Mouse (Mus musculus) embryonic facial prominence, embryonic 10.5 days (tissue): ENCODE measurements at regions not wholly inside any gene's neighbourhood (a gene's known extent, or its start where the extent isn't known, plus 50 kb on each side); places are given as distances from the start of the nearest gene placed in this dataset.

ENCODE experiments used
- DNase-seq: peaks from one replicate; pipeline ENCODE4 v3.0.0-alpha.2; 2017; ENCODE audit warnings: low spot score
- H3K27ac ChIP-seq: fragments of 300-500 bp; sonication (generic); replicated peaks from 2 replicates; pipeline ENCODE4 v1.5.1; 2016; ENCODE audit warnings: mild to moderate bottlenecking
- H3K27me3 ChIP-seq: fragments of 300-500 bp; sonication (generic); replicated peaks from 2 replicates; pipeline ENCODE4 v1.6.1; 2016; ENCODE audit warnings: low read depth, mild to moderate bottlenecking; ENCODE audit not compliant: poor library complexity, severe bottlenecking
- H3K36me3 ChIP-seq: fragments of 300-500 bp; sonication (generic); replicated peaks from 2 replicates; pipeline ENCODE4 v1.6.1; 2016; ENCODE audit warnings: mild to moderate bottlenecking, moderate library complexity
- H3K4me1 ChIP-seq: fragments of 300-500 bp; sonication (generic); 2 replicates; pipeline ENCODE4 v1.6.1; 2016
- H3K4me3 ChIP-seq: fragments of 300-500 bp; sonication (generic); 2 replicates; pipeline ENCODE4 v1.5.1; 2016; ENCODE audit warnings: mild to moderate bottlenecking, moderate library complexity
- H3K9me3 ChIP-seq: fragments of 300-500 bp; sonication (generic); 2 replicates; pipeline ENCODE4 v1.6.1; 2016; ENCODE audit warnings: mild to moderate bottlenecking
- WGBS: fragments of 180-500 bp; shearing (Covaris S2); methylation state at CpG from one replicate; pipeline ENCODE4 v1.1.7; 2016; 5-methylcytosine and 5-hydroxymethylcytosine counted together

DNA sequence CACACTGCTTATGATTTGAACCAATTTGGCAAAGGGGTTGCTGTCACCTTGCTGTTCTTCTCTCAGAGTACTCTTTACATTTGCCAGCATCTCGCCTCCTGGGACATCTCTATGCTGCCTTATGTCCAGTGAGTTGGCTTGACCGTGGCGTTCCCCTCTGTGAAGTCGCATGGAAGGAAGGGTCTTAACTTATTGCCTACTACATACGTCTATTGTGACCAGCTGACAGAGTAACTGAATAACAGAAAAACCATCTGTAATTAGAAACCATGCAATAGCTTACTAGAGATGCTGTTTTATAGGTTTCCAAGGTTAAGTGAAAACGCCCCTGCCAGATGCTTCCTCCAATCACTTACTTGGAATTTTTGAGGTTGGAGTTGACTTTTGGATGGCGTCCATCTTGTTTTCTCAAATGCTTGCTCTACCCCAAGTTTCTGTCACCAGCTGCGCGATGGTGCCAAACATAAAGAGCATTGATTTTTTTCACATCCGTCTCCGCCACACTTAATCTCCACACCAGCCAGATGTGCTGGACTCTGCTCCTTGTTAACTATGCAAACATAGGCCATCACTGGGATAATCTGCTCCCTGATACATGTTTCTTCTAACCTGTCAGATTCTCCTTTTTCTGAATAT, 241.7 kb upstream of the Nt5e start:
- no peaks in the 10 kb centered on the region for H3K36me3 ChIP-seq
- H3K27ac ChIP-seq, result no peak overlapping the region
- H3K4me3 ChIP-seq, result no peak overlapping the region
- H3K27me3 ChIP-seq, result no peaks in the 10 kb centered on the region
- no peaks in the 10 kb centered on the region for H3K9me3 ChIP-seq
- WGBS, result 90% methylated on average over 11 of the region's 11 CpGs
- no peaks in the 10 kb centered on the region for H3K4me1 ChIP-seq
- DNase-seq, result no peak

DNA sequence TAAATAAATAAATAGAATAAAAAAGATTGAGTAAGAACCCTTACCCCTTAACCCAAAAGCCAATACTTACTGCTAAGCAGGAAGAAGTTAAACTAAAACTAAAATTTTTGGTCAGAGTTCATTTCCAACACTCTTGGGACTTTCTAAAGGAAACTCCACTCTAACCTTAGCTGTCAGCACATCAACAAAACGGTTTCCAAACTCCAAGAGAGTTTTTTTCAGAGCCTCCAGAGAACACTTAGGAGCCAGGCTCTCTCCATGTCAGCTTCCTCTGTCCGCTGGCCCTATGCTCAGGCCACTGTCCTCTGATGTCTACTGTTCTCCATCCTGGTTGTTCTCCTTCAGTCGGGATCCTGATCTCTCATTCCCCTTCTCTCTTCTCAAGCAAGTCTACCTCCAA, 241.1 kb upstream of the Nt5e start:
- Histone ChIP-seq H3K27ac (no peak overlapping the region), H3K9me3 (no peaks in the 10 kb centered on the region), H3K4me3 (no peak overlapping the region), H3K36me3 (no peaks in the 10 kb centered on the region), H3K27me3 (no peaks in the 10 kb centered on the region), H3K4me1 (no peaks in the 10 kb centered on the region)
- DNase-seq, result no peak
- 69% methylated on average over 3 of the region's 3 CpGs for WGBS

DNA sequence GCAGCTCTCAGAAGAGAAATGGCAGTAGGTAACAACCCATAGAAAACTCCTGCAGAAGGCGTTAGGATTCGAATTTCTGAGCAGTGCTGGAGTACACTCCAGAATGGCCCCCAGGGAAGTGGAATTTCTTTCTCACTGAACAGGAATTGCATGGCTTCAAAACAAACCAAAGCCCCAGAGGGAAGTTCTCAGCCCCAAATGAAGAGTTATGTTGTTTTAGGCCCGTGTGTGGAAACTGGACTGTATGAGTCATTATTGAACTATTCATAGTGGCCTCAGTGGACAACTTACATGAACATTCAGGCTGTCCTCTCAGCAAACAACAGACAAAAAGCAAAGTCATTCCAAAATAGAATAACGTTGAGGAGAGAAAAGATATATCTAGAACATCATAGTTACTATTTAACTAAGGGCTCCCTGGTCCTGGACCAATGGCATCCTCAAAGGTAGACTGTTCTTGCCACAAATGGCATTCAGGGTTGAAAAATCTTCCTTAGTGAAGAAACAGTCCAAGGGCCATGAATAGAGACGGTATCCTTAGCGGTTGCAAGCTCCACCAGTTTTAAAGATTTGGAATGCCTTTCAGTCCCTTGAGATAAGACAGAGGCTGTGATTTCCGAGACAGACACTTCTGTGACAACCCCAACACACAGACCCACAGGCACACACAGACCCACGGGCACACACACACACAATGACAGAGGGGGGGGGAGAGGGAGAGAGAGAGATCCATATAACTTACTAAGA, 235.0 kb upstream of the Nt5e start:
- no peak overlapping the region for H3K27ac ChIP-seq
- H3K27me3 ChIP-seq, result no peaks in the 10 kb centered on the region
- no peak for DNase-seq
- no peaks in the 10 kb centered on the region; the same call in 1 of the 2 replicates for H3K4me1 ChIP-seq
- H3K36me3 ChIP-seq, result no peaks in the 10 kb centered on the region
- 70% methylated on average over 8 of the region's 8 CpGs for WGBS
- no peak overlapping the region for H3K4me3 ChIP-seq
- H3K9me3 ChIP-seq, result no peaks in the 10 kb centered on the region

DNA sequence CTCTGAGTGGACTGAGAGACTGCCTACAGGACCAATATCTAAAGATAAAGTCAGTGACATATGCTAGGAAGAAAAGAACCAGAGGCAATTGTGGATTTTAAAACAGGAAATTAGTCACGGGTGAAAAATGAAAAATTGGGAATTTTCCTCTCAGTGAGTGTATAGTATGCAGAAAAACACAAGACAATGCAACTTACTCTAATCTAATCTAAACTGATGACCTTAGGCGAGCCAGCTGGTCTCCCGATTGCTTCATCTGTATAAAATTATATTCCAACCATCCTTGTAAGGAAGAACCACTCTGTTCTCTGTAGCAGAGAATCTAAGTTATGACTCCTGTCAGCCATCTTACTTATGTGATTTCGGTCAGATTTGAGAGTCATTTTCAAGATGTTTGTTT, 234.4 kb upstream of the Nt5e start:
- no peaks in the 10 kb centered on the region for H3K27me3 ChIP-seq
- no peaks in the 10 kb centered on the region; the same call in 1 of the 2 replicates for H3K4me1 ChIP-seq
- DNase-seq, result no peak
- H3K36me3 ChIP-seq, result no peaks in the 10 kb centered on the region
- no peaks in the 10 kb centered on the region for H3K9me3 ChIP-seq
- WGBS, result 84% methylated on average over 4 of the region's 4 CpGs
- no peak overlapping the region for H3K4me3 ChIP-seq
- no peak overlapping the region for H3K27ac ChIP-seq

DNA sequence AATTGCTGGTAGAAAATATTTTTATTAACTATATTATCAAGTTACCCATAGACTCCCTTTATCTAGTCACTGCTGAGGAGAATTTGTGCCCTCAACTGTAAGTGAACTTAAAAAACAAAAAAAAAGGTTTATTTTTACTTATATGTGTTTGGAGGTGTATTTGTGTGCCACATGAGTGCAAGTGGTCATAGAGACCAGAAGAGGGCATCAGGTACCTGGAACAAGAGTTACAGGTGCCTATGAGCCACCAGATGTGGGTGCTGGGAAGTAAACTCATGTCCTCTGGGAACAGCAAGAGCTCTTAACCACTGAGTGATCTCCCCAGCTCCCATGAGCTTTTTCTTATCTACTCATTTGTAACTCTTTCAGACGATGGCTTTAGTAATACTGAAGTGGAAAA, 213.9 kb upstream of the Nt5e start:
- Histone ChIP-seq H3K4me1 (0 out of 2 replicates have a peak, but pooled peaks cover 2% of the 10 kb centered on the region), H3K36me3 (no peaks in the 10 kb centered on the region), H3K27me3 (no peaks in the 10 kb centered on the region), H3K9me3 (no peaks in the 10 kb centered on the region), H3K27ac (no peak overlapping the region), H3K4me3 (no peak overlapping the region)
- no peak for DNase-seq
- 66% methylated on average over 1 of the region's 1 CpGs for WGBS

DNA sequence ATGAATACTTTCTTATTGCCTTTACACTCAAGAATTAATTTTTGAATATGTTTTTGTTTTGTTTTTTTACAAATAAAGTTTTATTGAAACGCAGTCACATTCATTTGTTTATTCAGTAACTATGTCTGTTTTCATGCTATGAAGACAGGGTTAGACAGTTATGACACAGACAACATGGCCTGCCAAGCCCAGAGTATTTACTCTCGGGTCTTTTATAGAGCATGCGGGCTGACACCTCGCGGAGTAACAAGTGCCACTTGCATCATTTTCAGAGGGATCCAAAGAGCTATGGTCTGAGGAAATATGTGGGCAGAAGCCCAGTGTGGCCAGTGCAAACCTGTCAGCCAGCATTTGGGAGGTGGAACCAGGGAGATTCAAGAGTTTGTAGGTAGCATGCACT, 206.5 kb upstream of the Nt5e start:
- no peak for DNase-seq
- WGBS, result 92% methylated on average over 5 of the region's 5 CpGs
- H3K9me3 ChIP-seq, result no peaks in the 10 kb centered on the region
- H3K4me3 ChIP-seq, result no peak overlapping the region
- H3K27me3 ChIP-seq, result no peaks in the 10 kb centered on the region
- no peak overlapping the region for H3K27ac ChIP-seq
- 0 out of 2 replicates have a peak, but pooled peaks cover 2% of the 10 kb centered on the region for H3K4me1 ChIP-seq
- H3K36me3 ChIP-seq, result no peaks in the 10 kb centered on the region

DNA sequence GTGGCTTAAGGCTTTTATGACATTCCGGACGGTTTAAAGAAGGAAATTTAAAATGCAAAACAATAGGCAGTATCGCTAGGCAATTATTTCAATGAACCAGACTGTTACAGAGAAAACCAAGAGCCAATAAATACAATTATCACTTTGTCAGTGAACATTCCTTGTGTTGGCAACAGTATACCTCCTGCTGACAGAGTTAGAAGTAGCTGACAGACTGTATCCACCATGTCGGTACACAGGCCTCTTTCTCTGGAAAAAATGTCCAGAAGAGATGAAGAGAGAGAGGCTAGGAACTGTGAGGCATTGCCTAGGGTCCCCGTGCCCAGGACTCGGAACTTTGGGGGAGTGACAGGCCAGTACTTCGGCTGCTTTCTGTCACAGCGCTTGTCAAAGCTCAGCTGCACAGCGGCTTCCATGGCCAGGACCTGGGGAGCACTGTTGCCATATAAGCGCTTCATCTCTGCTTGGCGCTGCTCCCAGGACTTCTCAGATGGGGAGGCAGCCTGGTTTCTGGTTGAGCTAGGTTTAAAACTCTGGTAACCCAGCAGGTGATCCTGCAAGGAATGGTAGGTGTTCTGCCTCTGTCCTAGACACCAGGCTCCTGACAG, 205.9 kb upstream of the Nt5e start:
- WGBS, result 88% methylated on average over 11 of the region's 11 CpGs
- H3K27me3 ChIP-seq, result no peaks in the 10 kb centered on the region
- no peak overlapping the region for H3K4me3 ChIP-seq
- no peaks in the 10 kb centered on the region for H3K36me3 ChIP-seq
- DNase-seq, result no peak
- no peak overlapping the region for H3K27ac ChIP-seq
- H3K9me3 ChIP-seq, result no peaks in the 10 kb centered on the region
- H3K4me1 ChIP-seq, result 0 out of 2 replicates have a peak, but pooled peaks cover 2% of the 10 kb centered on the region

DNA sequence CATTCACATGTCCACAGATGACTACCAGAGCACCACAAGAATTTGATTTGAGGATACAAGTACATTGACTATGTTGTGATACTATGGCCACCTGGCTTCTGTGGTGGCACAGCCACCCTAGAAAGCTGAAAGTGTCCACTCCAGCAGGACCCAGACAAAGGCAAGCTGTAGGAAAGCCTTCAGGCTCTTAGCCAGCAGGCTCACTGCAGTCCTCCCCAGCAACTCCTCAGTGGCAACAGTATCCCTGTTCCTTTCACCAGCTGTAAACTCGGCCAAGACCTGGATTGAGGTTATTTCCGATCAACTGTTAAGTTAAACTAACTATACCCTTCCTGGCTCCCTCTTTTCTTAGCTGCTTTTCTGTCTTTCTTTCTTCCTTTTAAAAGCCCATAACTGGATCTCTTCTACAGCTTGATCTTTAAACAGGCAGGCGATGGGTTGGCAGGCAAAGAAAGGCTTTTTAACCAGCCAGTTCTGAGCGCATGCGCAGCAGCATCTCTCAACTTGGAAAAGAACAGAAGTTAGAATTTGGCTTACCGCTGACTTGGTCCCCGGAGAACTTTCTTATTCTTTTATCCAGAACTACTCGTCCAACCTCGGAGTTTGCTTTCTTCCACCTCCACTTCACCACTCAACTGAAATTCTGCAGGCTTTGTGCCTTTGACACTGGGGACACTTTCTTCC, 202.5 kb upstream of the Nt5e start:
- Histone ChIP-seq H3K27ac (no peak overlapping the region), H3K9me3 (no peaks in the 10 kb centered on the region), H3K36me3 (no peaks in the 10 kb centered on the region), H3K4me1 (no peaks in the 10 kb centered on the region), H3K27me3 (no peaks in the 10 kb centered on the region), H3K4me3 (no peak overlapping the region)
- 87% methylated on average over 9 of the region's 9 CpGs for WGBS
- no peak for DNase-seq

DNA sequence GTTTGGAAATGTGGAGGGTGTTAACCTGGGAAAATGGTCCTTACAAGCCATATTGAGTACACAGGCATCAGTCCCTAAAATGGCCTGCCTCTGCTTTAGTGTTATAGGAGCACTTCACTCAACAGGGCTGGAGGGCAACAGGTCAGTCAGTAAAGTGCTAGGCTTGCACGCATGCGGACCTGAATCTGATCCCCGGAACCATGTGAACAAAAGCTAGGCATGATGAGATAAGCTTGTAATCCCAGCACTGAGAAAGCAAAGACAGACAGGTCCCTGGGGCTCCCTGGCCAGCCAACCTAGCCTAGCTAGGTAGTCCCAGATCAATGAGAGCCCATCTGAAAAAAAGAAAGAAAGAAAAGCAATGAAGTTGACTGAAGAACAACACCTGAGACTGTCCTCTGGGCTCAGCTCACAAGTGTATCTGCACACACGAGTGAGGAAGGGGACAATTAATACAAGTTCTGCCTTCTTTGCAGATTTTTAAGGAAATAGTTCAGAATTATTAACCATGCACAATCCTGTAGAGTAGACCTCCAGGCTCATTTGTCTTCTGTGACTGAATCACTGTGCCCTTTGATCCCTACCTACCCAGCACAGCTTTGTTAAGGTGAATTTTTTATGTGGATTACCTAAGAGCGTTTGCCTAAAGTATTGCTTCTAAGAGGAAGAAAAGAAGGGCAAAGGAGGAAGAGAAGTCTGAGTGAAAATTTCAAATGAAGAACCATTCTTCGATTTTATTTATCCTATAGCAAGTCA, 163.8 kb upstream of the Nt5e start:
- Histone ChIP-seq H3K27ac (no peak overlapping the region), H3K9me3 (no peaks in the 10 kb centered on the region), H3K4me3 (no peak overlapping the region), H3K36me3 (no peaks in the 10 kb centered on the region), H3K27me3 (no peaks in the 10 kb centered on the region), H3K4me1 (no peaks in the 10 kb centered on the region)
- no peak for DNase-seq
- WGBS, result 70% methylated on average over 6 of the region's 6 CpGs

DNA sequence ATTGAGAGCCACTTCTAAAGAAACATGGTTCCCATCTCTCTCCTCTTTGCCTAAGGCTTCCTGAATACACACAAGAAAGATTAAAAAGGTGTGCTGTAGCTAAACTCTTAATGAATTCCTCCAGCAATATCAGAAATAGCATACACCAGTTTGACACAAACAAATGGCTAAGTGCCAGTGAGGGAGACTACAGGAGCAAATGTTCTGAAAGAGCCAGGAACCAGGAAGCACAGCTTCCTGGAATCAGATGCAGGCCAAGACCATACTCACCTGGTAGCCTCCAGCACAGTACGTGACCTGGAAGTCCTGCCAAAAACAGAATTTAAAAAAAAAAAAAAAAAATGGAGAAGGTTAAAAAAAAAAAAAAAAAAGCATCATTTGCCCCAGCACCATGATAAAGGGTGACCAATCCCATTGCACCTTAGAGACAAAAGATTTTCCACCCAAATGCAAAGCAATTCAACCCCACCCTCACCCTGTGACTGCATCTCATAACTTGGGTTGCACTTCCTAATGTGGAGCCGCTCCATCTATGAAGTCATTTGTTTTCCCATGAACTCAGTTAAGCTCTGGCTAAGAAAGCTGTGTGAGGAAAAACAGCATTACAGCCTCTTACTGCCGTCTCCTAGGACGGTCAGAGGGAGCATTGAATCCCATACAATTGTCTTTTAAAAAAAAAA, 149.3 kb upstream of the Nt5e start:
- Histone ChIP-seq H3K9me3 (no peaks in the 10 kb centered on the region), H3K4me1 (no peaks in the 10 kb centered on the region), H3K27ac (no peak overlapping the region), H3K4me3 (no peak overlapping the region), H3K27me3 (no peaks in the 10 kb centered on the region), H3K36me3 (no peaks in the 10 kb centered on the region)
- DNase-seq, result no peak
- 68% methylated on average over 4 of the region's 4 CpGs for WGBS

DNA sequence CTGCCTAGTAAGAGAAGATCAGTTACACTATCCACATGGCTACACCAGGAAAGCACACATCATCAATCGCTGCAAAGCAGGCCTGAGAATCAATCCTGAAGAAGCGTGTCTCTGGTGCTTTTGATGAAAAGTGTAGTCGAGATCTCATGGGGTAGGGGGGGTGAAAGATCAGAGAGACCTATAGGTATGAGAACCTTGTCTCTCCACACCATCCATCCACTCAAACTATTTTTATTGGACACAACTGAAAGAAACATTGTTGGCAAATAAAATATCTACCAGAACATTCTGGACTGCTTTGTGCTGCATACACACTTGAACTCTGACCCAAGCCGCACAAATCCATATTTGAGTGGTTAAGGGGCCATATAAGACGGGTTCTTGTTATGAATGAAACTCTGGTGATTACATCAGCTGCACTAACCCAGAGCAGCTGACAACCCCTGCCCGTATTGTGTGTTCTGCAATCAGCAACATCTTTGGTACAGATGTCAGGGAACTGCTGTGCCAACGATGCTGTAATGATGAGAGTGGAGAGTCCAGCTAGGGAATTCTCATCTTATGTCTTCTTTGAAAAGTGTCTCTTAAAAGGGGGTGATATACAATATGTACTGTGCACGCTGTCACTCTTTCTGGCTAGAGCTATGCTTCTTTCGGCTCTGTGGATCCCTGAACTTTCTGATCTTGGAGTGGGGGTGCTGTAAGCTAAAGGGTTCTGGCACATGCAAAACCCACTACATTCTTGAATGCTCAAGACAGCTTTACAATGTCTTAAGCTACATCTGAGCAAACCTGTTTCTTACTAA, 145.6 kb upstream of the Nt5e start:
- Histone ChIP-seq H3K4me1 (no peaks in the 10 kb centered on the region), H3K4me3 (no peak overlapping the region), H3K27ac (no peak overlapping the region), H3K27me3 (no peaks in the 10 kb centered on the region), H3K9me3 (no peaks in the 10 kb centered on the region), H3K36me3 (no peaks in the 10 kb centered on the region)
- WGBS, result 79% methylated on average over 9 of the region's 9 CpGs
- no peak for DNase-seq
